Mouse (Mus musculus) effector memory CD4-positive, alpha-beta T cell, adult 7 months (primary cell): ENCODE measurements around the gene Ipo13. TPM values are rescaled to one million over a fixed set of nuclear protein-coding genes. Genes with fewer than 3 reads are reported as not detected.

ENCODE experiments used
- polyA plus RNA-seq: library from polyadenylated mRNA; unstranded; fragments of 100-300 nt; shearing (Covaris generic); gene quantifications from one replicate; pipeline ENCODE4 v1.2.1, GENCODE M21; 2017

Gene Ipo13
- 25.4 TPM for polyA plus RNA-seq

DNA sequence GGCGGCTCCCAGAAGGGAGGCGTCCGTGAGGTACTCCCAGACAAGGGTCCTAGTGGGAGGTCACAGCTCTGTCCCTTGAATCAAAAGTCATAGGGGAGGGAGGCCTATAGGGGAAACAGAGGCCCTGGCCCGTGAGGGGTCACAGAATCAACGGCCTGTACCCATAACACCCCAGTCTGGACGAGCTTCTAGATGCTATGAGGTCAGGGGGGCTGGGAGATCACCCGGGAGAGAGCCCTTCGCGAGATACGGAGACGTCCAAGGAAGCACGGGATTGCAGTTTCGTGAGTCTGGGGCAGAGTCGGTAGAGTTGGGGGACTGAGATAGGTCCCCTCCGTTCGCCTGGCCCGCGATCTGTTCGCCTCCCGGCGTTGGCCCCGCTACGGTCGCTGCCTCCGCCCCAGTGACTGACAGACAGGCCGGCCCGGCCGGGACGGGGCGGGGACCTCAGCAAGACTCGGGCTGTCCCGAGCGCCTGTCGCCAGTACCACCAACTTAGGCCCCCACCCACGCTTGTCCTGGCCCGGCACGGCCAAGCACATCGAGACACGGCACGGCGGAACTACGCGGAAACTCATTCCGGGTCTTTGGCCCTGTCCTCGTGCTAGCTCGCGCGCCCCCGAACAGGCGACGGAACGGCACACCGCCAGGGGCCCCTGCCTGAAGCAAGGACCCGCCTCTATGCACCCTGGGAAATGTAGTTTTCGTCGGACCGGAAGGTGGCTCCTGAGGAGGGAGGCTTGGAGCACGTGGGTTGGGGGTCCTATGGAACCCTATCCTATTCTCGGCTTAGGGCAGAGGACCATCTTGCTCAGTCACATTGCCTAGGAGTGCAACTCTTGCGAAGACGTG is at the start of gene Ipo13:
Ipo13 (minus strand) TSS at position 409 of the 852 bp plus-strand sequence.

DNA sequence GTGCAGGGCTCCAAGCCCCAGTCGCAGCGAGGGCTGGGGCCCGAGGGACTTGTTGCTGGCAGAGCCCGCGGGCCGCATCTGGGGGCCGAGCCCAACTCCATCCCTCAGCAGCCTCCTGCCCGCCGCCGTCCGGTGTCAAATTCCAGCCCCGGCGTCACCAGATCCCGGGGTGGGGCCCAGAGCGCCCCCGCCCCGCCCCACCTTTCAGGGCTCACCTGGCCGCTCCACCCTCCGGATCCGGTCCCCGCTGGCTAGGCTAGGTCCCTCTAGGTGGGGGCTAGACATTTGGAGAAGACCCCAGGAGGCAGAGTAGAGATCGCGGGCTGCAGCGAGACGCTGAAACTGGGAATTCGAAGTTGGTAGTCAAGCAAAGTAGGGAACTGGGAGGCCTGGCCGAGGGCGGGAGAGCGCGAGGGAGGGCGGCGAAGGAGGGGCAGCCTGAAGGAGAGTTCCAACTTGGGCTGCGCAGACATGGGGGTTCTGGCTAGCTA is 14.6 kb upstream of the Ipo13 start, which contains the start of gene Artn:
Artn (minus strand) TSS at position 373 of the 491 bp plus-strand sequence.

DNA sequence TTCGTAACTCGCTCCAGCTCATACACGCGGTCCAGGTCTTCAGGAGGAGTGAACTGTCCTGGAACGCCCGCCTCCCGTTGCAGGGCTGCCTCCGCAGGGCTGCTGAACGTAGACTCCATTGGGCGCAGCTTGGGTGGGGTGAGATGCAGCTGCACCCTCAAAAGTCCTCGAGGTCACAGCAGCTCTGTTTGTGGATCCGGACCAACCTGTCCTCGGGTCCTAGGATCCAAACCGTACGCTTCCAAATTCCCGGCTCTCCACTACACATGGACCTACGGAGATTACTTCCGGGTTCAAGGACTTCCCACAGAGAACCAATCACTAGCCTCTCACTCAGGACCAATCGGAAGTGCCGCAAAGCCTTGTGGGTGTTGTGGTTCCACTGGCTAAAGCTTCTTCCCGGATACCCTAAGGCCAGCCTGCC is 23.0 kb downstream of the Ipo13 start, which contains the start of gene Dph2:
Dph2 (minus strand) TSS at position 295 of the 424 bp plus-strand sequence.

DNA sequence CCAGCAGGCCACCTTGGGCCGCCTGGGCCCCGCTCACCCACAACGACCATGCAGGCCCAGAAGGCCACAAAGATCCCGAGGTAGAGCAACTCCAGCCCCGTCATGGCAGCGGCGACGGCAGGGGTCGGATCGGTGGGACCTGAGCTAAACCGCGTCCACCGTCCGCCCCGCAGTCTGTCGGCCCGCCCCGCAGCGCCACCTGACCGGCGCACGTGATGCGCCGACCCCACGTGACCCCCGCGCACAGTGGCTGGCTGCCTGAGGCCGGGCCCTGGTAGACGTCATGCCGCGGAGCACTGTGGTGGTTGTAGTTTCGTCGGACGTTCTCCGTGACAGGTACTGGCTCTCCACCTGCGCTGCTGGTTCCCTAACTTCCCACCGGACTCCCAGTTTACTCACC is 27.7 kb downstream of the Ipo13 start, which contains the start of gene Atp6v0b:
Atp6v0b (minus strand) TSS at position 201 of the 400 bp plus-strand sequence.

DNA sequence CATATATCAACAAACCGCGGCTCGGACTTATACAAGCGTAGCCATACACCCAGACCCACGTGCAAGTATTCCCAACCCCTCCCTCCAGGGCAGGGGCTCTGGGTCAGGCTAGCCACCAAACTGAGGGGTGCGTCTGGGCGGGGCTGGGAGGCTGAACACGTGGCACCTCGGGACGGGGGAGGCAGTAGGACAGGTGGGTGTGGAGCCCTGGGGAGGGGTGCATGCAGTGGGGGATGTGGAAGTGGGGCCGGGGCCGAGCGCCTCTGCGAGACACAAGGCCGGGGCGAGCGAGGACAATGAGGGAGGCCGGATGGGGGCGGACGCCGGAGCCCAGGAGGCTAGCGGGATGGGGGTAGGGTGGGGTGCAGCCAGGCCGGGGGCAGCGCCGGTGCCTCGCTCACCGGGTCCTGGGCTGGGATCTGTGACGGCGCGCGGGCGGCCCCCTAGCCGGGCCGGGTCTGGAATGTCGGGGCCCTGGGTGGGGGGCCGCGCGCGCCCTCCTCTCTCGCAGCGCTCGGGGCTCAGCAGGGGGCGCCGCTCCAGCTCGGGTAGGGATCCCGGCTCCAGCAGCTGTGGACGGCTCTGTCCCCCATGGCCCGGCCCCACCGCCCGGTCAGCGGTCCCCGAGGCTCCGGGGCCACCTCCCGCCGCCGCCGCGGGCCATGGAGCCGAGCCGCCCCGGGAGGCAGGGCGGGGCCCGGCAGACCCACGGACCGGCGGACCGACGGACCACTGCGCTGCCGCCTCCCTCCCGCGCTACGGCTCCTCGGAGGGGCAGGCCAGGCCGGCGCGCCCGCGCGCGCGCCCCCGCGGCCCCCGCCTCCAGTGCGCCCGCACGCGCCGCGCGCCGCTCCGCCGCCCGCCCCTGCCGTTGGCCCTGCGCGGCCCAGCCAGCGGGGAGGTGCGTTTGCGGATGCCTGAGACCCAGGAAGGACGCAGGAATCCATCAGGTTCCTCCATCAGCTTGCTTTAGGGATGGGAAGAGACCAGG is 31.8 kb downstream of the Ipo13 start, which contains the start of gene B4galt2:
B4galt2 (minus strand) TSS at position 787 of the 991 bp plus-strand sequence.

DNA sequence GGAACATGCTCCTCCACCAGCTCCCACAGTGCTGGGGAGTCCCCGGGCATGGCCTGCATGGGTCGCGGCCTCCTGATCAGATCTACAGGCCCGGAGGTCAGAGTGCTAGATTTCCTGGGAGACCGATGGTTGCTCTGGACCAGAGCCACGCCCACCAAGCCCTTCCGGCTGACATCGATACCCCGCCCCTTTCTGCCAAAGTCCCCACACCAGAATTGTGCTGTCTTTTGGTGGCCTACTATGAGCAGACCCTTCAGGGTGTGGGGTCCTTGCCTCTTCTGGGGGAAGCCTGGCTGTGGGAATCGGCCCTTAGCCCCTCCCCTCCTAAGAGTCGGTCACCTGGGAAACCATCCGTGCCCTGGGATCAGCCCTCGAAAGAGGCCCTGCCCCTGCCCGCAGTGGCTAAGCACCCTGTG is 42.3 kb downstream of the Ipo13 start, which contains the start of gene Ccdc24:
Ccdc24 (minus strand) TSS at position 87 of the 416 bp plus-strand sequence.

Other genes with a start within 250 kb of the Ipo13 start
- gene Dmap1, start 232.7 kb downstream of the Ipo13 start, polyA plus RNA-seq: 24.5 TPM
- gene Gm12845, start 190.6 kb downstream of the Ipo13 start, polyA plus RNA-seq: not detected
- 0.16 TPM for gene Klf17, start 149.4 kb downstream of the Ipo13 start, polyA plus RNA-seq
- gene Slc6a9, start 80.5 kb downstream of the Ipo13 start, polyA plus RNA-seq: 0.87 TPM
- gene Ccdc24, start 42.4 kb downstream of the Ipo13 start, polyA plus RNA-seq: not detected
- not detected for gene B4galt2, start 31.5 kb downstream of the Ipo13 start, polyA plus RNA-seq
- 186 TPM for gene Atp6v0b, start 27.7 kb downstream of the Ipo13 start, polyA plus RNA-seq
- 15.7 TPM for gene Dph2, start 23.0 kb downstream of the Ipo13 start, polyA plus RNA-seq
- not detected for gene Artn, start 14.8 kb upstream of the Ipo13 start, polyA plus RNA-seq
- 2.9 TPM for gene St3gal3, start 219.9 kb upstream of the Ipo13 start, polyA plus RNA-seq